Mouse (Mus musculus): ENCODE data around the gene Gsto2.
A peak's percentile ranks its signal among the peaks of the same experiment; 100 is the strongest.
"Not testable (repeated sequence)": the region's sequence is repeated elsewhere in the genome, so short reads cannot be mapped to it uniquely, and the experiment has no call there.

Gsto2 gene

DNA sequence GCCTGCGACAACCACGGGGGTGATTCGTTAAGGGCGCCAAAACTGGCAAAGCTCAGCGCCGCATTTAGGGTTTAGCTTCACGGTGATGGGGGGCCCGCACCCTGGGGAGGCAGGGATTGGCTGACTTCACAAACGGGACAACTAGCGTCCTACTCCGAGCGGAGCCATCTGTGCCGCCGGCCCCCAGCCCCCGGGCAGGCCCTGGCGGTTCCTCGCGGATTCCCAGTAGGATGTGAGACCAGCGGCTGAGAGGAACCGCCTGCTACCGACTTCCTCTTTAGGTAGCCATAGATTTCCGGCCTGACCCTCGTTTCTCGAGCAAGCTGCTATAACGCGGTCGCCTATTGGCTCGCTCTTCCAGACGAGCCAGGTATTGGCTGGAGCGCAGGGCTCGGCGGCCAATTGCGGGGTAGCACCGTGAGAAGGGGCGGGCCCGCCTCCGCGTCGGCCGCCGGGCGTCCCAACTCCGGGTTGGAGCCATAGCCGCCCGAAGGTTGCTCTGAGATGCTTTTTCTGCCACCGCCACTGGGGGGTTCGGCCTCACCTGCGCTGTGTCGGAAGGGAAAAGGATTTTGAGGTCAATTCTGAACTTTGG lies at the start of gene Gsto2:
Gene Gsto2, plus strand, starts transcription at position 182 of the 595 bp plus-strand sequence.
- peak; percentile 95 for DNase-seq (ENCODE audit: inconsistent ontology term)

DNA sequence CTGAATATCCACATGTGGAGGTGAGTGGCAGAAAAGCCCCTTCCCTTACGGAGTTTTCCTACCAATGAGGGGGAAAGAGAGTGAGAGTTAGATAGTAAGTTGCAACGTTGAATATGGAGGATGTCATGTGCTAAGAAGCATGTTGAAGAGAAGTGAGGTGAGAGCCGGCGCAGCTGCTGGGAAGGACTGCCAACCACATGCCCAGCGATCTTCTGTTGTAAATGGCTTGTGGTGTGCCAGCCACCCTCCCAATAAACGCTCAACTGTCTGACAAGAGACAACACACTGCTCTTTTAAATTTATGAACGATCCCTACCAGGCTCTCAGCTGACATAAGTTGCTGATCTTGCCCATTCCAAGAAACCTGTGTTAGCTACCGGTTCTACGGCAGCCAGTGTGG lies 47.6 kb upstream of the Gsto2 start:
- DNase-seq (ENCODE audit: inconsistent ontology term): no peak

DNA sequence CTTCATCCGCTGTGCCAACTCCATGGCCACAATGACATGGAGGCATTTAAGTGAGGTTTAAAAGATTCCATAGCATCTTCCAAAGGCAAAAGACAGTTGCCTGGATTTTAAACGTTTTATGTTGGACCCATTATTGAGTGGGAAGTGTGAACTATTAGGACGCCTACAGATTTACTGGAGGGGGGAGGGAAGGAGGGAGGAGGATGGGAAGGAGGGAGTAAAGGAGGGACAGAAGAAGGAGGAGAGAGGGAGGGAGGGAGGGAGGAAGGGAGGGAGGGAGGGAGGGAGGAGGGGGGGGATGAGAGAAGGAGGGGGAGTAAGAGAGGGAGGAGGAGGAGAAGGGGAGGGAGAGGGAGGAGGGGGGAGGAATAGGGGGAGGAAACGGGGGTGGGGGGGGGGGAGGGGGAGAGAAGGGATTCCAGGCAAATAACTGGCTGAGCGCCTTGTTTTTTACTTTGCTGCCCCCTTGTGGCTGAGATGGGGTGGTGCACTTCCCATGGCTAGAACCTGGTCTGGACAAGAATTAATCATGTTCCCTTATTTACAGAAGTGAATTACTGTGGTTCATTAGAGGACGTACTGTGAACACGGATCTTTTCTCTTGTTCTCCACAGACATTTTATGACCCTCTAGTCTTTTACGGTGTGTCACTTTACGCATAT lies 44.4 kb upstream of the Gsto2 start:
- peak; percentile 65 for DNase-seq (ENCODE audit: inconsistent ontology term)

DNA sequence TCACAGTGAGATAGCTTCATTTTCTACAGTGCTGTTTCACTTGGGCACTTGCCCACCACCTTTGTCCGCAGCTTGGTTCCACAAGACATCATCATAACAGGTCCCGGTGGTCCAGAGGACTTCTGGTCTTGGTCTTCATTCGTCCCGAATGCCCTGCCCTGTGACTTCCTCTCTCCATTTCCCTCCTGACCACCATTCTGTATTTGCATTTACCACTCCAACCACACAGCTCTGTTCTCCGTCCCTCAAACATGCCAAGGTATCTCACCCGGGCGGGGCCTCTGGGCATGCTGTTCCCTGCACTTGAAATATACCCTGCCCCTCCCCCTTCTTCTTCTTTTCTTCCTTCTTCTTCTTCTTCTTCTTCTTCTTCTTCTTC lies 43.9 kb upstream of the Gsto2 start:
- DNase-seq (ENCODE audit: inconsistent ontology term): no peak

DNA sequence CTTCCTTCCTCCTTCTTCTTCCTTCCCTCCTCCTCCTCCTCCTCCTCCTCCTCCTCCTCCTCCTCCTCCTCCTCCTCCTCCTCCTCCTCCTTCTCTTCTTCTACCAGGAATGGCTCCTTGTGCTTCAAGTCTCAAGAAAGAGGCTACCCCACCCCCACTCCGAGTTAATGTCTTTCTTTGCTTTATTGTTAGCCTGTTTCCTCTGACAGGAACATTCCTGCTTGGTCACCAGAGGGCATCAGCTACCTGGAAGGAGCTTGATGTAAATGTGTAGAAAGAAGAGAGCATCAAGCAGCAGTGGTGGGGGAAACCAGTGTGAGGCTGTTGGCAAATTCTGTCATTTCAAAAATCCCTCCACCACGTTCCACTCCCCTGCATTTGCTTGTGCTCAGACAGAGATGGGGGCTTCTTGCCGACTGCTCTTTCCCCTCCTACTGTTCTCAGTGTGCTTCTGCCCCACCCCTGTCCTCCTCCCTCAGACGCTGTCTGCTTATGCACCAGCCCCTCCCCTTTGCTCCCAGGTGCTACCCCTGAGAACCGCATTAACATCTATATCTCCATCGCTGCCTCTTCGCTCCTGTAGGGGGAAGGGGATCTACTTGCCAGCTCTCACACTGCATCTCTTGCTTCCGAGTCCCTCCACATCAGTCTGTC lies 43.1 kb upstream of the Gsto2 start:
- DNase-seq (ENCODE audit: inconsistent ontology term): peak; percentile 7

DNA sequence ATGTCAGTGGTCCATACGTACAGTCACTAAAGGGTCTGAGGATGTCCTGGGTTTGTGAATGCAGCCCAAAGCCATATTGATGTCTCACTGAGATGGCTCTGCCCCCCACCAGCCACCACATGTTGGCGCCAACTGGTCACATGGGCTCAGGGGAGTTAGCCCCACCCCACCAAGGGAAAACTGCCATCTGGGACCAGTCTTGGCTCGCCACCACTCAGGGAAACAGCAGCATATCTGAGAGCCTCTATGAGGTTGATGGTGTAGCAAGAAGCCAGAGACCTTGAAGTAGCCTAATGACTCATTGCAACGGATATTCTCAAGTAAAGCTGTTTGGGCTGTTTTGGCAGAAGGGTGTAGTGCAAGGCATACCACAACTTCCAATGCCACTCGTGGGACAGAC lies 41.3 kb upstream of the Gsto2 start:
- DNase-seq (ENCODE audit: inconsistent ontology term): no peak

DNA sequence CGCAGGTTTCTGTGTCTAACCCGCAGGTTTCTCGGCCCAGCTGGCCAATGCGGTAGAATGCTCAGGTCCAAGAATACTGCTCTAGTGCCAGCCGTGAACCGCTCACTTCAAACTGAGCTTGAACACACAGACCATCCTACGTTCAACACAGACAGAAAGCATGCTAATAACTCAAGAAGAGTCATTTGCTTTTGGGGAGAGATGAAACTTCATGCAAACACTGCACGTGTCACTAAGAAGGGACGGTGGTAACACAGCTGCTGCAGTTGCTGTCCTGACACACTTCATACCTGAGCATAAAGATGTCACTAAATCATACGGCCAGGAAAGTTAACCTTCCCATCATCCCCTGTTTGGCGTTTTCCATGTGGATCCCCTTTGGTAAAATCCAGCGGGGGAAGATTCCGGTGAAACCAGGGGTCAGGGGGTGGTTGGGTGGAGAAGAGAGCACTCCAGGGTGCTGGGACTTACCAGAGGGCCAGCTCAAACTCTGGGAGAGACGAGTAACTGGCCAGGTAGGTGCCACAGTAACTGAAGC lies 35.4 kb upstream of the Gsto2 start:
- no peak for DNase-seq (ENCODE audit: inconsistent ontology term)

DNA sequence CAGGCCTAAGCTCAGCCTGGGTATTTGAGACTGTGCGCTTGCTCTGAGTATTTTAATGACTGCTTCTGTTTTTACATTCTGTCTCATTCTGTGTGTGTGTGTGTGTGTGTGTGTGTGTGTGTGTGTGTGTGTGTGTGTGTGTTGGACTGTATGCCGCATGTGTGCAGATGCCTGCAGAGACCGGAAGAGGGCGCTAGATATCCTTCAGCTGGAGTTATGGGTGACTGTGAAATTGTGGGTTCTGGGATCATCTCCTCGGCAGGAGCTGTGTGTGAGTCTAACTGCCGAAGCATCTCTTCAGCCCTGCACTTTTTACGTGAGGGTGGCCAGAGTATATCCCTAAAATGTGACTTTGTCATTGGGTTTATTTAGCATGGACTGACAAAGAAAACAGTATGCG lies 34.2 kb upstream of the Gsto2 start:
- no peak for DNase-seq (ENCODE audit: inconsistent ontology term)

DNA sequence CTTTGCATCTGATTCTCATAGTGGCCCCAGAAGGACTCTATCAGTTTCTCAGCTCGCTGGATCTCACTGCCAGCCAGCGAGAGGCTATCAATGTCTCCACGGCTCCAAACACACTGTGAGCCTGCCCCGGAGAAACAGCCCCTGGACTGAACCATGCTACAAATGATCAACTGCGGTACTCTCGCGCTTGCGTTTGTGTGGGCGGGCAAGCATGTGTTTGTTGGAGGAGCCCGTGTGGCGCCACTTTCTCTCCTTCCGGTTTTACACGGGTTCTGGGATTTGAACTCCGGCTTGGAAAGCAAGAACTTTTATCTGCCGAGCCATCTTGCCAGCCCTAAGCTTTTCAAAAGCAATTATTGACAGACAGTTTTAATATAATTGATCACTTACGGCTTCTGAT lies 33.0 kb upstream of the Gsto2 start:
- no peak for DNase-seq (ENCODE audit: inconsistent ontology term)

DNA sequence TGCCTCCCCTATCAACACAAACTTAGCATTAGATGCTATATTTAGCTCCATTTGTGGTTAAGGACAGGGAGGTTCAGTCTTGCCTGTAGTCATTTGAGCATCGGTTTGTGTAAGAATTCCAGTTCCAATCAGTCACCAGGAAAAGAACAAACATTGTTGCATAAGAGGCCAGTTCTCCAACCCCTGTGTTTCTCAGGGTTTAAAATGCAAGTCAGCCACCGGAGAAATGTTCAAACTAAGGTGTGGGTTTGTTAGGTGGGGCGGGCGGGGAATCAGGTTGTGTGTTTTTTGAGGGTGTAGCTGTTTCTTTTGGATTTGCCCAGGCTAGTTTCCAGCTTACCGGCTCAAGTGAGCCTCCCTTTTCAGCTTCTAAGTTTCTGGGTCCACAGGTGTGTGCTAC lies 30.7 kb upstream of the Gsto2 start:
- DNase-seq (ENCODE audit: inconsistent ontology term): no peak

DNA sequence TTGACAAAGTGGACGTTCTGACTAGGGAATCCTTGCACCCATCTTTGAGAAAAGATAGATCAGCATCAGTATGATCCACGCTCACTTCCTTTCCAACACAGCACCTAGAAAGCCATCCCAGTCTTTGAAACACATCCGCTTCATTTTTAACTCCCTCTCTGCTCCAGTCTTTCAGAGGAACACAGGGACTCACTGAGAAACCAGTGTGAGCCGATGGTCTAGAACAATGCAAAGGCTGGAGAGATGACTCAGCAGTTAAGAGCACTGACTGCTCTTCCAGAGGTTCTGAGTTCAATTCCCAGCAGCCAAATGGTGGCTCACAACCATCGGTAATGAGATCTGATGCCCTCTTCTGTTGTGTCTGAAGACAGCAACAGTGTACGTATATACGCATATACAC lies 29.6 kb upstream of the Gsto2 start:
- DNase-seq (ENCODE audit: inconsistent ontology term): no peak

DNA sequence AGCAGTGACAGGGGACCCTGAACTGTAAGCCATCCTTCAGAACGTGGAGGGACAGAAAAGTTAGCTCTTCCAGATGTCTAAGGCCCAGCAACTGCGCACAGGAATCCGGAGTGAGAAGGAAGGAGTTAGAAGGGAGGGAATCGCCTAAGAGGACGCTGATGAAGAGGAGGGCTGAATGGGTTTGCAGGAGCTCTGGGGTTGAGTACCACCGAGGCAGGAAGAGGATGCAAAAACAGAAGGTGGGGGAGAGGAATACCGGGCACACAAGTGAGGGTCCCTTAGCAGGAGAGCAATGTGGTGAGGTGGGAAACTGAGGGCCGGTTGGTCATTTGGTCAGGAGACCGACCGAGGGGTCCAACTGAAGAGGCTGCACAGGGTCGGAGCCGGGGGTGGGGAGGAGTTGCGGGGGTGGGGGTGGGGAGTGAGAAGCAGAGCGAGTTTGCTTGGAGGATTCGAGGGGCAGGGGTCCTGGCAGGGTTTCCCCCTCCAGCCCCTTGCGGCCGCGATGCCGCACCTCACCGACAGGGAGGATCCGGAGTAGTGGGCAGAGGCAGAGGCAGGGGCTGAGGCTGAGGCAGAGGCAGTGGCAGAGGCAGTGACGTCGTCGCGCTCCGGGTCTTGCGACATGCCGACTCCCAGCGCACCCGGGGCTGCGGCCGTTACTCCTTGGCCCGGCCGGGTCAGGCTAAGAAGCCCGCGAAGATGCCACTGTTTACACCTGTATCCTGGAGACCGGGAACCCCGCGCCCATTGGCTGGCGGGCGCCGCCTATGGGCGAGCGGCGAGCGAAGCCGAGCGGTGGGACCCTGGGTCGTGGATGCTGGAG lies 28.4 kb upstream of the Gsto2 start:
- peak; percentile 87 for DNase-seq (ENCODE audit: inconsistent ontology term)

DNA sequence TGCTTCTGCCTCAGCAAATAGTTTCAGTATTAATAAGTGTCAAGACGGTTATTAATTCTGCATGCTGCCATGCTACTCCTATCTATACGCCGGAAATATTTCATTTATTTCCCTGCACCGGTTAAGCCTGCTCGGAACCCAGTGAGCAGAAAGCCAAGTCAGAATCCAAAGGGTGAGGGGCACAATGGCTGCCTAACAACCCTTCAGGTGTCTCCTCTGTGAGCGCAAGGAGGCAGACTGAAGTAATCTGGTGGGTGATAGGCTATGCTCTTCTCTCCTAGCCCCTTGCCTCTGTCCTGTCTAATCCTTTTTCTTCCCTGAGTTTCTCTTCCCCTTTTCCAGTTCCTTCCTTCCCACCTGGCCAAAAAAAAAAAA lies 27.8 kb upstream of the Gsto2 start:
- DNase-seq (ENCODE audit: inconsistent ontology term): no peak

DNA sequence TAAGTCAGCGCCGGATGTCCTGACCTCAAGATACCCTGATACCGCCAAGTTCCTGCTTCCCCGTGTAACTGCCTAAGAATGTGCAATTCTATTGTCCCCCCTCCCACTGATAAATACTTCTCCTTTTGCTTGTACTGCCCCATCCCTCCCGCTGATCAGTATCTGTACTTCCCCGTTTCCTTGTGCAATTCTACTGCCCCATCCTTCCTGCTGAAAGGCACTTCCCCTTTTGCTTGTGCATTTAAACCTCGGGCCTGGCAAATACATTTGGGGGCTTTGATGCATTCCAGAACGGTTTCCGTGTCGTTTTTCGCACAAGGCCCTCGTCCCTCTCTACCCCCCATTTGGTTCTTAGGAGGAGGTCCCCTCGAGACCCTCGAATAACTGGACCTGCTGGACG lies 24.1 kb upstream of the Gsto2 start:
- DNase-seq (ENCODE audit: inconsistent ontology term): not testable (repeated sequence)

DNA sequence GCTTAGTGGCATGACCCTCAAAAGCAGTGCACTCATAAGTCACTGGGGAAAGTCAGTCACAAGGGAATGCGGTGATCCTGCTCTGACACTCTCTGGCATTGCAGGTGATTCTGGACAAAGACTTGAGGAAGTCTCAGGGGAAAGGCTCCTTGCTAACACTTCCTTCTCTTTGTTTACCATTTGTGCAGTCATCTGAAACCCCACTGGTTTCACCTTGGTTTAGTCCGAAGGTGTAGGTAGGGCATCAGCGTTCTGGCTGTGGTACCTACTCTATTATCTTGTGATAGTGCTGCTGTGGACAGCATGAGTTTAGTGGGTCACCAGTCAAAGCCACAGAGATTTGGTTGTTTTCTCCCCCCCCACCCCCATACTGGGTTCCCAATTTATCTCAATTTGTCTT lies 15.6 kb upstream of the Gsto2 start:
- DNase-seq (ENCODE audit: inconsistent ontology term): no peak

DNA sequence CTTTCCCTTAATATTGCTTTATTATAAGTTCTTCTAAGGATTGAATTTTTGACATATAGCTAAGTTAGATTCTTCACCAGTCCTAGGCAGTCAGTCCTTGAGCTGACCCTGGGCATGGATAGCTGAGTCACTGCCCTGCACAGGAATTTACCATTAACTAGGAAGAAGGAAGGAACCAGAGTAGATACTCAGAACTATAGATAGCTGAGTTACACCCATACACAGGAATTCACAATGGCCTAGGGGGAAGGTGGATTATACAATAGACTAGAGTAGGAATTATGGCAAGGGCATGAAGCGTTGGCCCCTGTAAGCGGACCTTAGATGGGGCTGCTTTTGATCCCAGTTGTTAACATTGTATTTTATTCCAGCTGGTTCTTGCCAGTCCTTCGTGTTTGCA lies 13.2 kb upstream of the Gsto2 start:
- DNase-seq (ENCODE audit: inconsistent ontology term): not testable (repeated sequence)

DNA sequence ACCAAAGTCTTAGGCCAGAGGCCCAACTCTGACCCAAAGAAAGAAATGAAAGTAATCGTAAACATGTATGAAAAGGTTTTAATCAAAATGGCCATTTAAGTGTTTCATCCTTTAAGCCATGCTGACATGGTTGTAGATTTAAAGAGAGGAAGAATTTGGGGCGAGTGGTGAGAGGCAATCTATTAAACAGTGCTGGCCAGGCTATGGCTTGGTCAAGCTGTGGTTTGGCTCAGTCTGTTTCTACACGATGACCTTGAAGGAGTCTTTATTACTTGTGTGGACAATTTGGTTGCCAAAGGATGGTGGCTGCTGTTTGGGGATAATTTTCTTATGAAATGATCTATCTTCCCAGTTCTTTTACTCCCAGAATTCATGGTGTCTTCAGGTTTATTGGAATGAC lies 12.3 kb upstream of the Gsto2 start:
- DNase-seq (ENCODE audit: inconsistent ontology term): no peak

DNA sequence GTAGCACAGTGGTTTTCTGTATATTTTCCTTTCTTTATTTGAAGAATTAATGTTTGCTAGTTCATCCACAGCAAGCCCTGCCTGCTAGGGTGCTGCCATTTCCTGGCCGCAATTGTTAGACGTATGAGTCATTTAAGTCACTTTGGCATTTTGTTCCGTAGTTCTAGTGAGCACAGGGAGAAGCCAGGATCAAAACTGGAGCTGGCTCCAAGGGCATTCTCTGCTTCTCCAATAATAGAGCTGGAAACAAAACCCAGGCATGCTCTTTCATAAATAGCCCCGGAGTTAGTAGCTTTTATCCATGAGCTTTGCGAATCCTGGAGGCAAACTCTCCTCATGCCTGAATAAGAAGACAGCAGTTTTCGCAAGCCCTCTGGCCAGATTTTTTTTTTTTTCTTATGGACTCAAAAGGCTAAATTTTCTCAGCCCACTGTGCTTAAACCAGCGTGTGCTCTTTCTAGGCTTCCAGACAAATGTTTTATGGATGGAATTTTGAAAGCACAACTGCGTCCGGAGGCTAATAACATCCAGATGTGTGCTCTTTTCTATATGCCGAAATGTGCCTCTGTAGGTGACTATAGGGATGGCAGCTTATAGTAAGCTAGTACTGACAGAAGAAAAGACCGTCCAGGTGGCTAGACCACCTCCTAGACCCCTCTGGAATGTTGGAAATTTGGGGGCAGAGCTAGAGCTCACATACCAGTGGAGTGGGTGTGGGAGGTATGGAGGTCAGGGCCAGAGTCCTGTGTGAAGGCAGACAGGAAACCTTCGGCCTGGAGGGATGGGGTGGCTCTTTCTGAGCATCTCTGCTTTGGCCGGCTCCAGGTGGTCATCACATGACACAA lies 11.2 kb upstream of the Gsto2 start:
- DNase-seq (ENCODE audit: inconsistent ontology term): peak; percentile 62

DNA sequence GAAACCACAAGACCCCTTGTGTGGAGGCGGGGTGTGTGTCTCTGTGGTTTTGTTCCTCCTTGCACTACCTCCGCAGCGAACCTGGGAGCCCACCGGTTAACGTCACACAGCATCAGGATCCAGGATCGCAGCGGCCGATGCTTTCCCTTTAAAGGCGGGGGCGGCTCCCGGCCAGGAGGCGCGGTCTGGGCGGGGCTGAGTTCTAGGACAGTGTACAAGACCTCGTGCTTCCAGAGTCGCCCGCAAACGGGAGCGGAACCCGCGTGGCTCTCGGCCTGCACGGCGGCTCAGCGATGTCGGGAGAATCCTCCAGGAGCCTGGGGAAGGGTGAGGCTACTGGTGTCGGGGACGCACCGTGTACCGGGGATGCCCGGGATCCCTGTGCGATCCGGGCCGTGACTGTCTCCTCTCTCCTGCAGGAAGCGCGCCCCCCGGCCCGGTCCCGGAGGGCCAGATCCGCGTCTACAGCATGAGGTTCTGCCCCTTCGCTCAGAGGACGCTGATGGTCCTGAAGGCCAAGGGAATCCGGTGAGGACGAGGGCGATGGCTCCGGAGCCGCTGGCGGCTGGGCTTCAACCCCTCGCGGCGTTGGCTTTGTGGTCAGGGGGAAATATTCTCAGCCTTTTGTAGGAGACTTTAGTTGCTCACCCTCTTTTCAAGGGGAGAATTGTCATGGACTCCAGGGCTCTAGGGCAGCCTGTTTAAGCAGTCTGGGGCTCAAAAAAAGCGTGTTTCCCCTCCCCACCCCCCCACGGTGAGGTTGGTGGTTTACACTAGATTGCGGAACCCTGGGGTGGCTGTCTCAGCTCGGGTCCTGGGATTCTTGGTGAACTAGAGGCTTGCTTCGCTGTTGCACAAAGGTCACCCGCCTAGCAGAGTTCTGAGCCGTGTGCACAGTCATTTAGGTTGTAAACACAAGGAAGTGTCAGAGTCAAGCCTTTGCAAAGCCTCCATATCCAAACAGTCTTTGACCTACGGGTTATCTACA lies 10.2 kb upstream of the Gsto2 start, which contains the start of gene Gsto1:
Gene Gsto1, plus strand, starts transcription at position 175 of the 988 bp plus-strand sequence.
- DNase-seq (ENCODE audit: inconsistent ontology term): peak; percentile 93

All from Muller cell, postnatal 12 days (primary cell).